Mouse (Mus musculus): ENCODE measurements at regions not wholly inside any gene's neighbourhood (a gene's known extent, or its start where the extent isn't known, plus 50 kb on each side); places are given as distances from the start of the nearest gene placed in this dataset.

GRCm38 (mm10) chr12:26143411-26143810 lies 271.6 kb downstream of the Rnf144a start:
- no peak for DNase-seq (ENCODE audit: low spot score)

GRCm38 (mm10) chr12:26130811-26131210 lies 284.2 kb downstream of the Rnf144a start:
- DNase-seq (ENCODE audit: low spot score) = no peak

GRCm38 (mm10) chr12:26130011-26130410 lies 285.0 kb downstream of the Rnf144a start:
- no peak for DNase-seq (ENCODE audit: low spot score)

- no peak for DNase-seq (ENCODE audit: low spot score)
Observed at GRCm38 (mm10) chr12:26129511-26129910, 285.5 kb downstream of the Rnf144a start.

- DNase-seq (ENCODE audit: low spot score) = no peak
Observed at GRCm38 (mm10) chr12:26128851-26129250, 286.2 kb downstream of the Rnf144a start.

GRCm38 (mm10) chr12:26126260-26126659 lies 288.8 kb downstream of the Rnf144a start:
- DNase-seq (ENCODE audit: low spot score) = no peak

GRCm38 (mm10) chr12:26124211-26124610 lies 290.8 kb downstream of the Rnf144a start:
- DNase-seq (ENCODE audit: low spot score) = no peak

- no peak for DNase-seq (ENCODE audit: low spot score)
Observed at GRCm38 (mm10) chr12:26115339-26115912, 299.6 kb downstream of the Rnf144a start.

- DNase-seq (ENCODE audit: low spot score) = peak; percentile 83
Observed at GRCm38 (mm10) chr12:26112166-26113019, 302.7 kb downstream of the Rnf144a start.

GRCm38 (mm10) chr12:26109866-26110265 lies 305.2 kb downstream of the Rnf144a start:
- DNase-seq (ENCODE audit: low spot score) = no peak

GRCm38 (mm10) chr12:26104372-26104771 lies 310.7 kb downstream of the Rnf144a start:
- DNase-seq (ENCODE audit: low spot score) = no peak

- no peak for DNase-seq (ENCODE audit: low spot score)
Observed at GRCm38 (mm10) chr12:26102384-26102783, 312.7 kb downstream of the Rnf144a start.

- no peak for DNase-seq (ENCODE audit: low spot score)
Observed at GRCm38 (mm10) chr12:26100140-26100539, 314.9 kb downstream of the Rnf144a start.

GRCm38 (mm10) chr12:26099176-26099575 lies 315.9 kb downstream of the Rnf144a start:
- DNase-seq (ENCODE audit: low spot score) = no peak

- no peak for DNase-seq (ENCODE audit: low spot score)
Observed at GRCm38 (mm10) chr12:26092311-26092710, 322.7 kb downstream of the Rnf144a start.

GRCm38 (mm10) chr12:26091865-26092264 lies 323.2 kb downstream of the Rnf144a start:
- no peak for DNase-seq (ENCODE audit: low spot score)

- no peak for DNase-seq (ENCODE audit: low spot score)
Observed at GRCm38 (mm10) chr12:26088389-26088788, 326.7 kb downstream of the Rnf144a start.

GRCm38 (mm10) chr12:26086923-26087322 lies 328.1 kb downstream of the Rnf144a start:
- no peak for DNase-seq (ENCODE audit: low spot score)

GRCm38 (mm10) chr12:26086414-26086813 lies 328.6 kb downstream of the Rnf144a start:
- DNase-seq (ENCODE audit: low spot score) = no peak

- no peak for DNase-seq (ENCODE audit: low spot score)
Observed at GRCm38 (mm10) chr12:26079061-26079625, 335.9 kb downstream of the Rnf144a start.

- DNase-seq (ENCODE audit: low spot score) = no peak
Observed at GRCm38 (mm10) chr12:26075638-26076254, 339.3 kb downstream of the Rnf144a start.

- no peak for DNase-seq (ENCODE audit: low spot score)
Observed at GRCm38 (mm10) chr12:26072180-26072579, 342.9 kb downstream of the Rnf144a start.

- no peak for DNase-seq (ENCODE audit: low spot score)
Observed at GRCm38 (mm10) chr12:26071610-26072009, 343.4 kb downstream of the Rnf144a start.
